Comparison of ENCODE assay signal across 13 mouse cellular contexts in the genomic region with DNA sequence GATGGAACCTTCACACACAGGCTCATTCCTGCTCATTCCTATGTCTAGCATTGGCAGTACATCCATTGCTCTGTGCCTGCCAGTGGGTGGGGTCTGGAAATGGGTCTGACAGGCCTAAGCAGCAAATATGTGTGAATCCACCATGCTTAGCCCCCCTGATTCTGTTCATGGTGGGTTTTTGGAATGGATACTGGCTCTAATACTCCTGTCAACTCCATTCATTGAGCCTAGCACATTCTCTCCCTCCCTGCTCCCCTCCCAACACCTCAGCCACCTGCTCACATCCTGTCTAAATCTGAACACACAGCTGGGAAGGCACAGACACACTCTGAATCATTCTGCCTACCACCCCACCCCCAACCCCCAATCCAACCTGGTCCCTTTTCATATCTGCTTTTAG.
A peak's percentile ranks its signal among the peaks of the same experiment; 100 is the strongest.
DNase-seq lines count a peak whose midpoint lies in the region.
"Had no signal": no experiment of that assay in that cellular context is flagged by ENCODE, and none has a peak within 500 bp of the region (broad histone marks: within the 10 kb centered on the region; RNA-seq: fewer than 3 reads in every experiment).

No protein-coding gene starts in this region.

- peak; percentile 26 for DNase-seq in right cerebral cortex, postnatal 25 days
- no peak for DNase-seq in right cerebral cortex, postnatal 36 days (ENCODE audit: low spot score in 2 of 2)
- peak; percentile 62 for DNase-seq in lung, postnatal 10 days
- peak; percentile 21 to 50 for DNase-seq in lung, postnatal 4 days
- no peak for DNase-seq in layer of hippocampus, postnatal 14 days (ENCODE audit: low spot score in 2 of 2)
- DNase-seq in kidney, postnatal 4 days = no peak
- DNase-seq: adrenal gland, postnatal 14 days; cerebellum, adult 2 months; cerebellum, postnatal 10 days; gastrocnemius, adult 2 months; gastrocnemius, postnatal 36 days; heart, adult 18-20 months; heart, postnatal 10 days had no signal

Comparison
In these comparisons a context has a peak if more than half of its experiments do, and no peak if none do; other contexts are left out.
1. DNase-seq: peak in right cerebral cortex, postnatal 25 days (single experiment), lung, postnatal 10 days (single experiment) and lung, postnatal 4 days (2 of 2); none in right cerebral cortex, postnatal 36 days (0 of 2), layer of hippocampus, postnatal 14 days (0 of 2) and kidney, postnatal 4 days (0 of 2).